Mouse (Mus musculus): ENCODE results near the gene Rif1.

- no peak for TF ChIP-seq CTCF (IDR thresholded peaks at IDR 0.05; ENCODE audit: low read depth)
- TF ChIP-seq EP300 (IDR thresholded peaks at IDR 0.05; ENCODE audit: low read depth), result no peak
Observed at GRCm38 (mm10) chr2:52046032-52046431, 26.6 kb upstream of the Rif1 start.

Measured in liver, embryonic 14.5 days (tissue).